Mouse (Mus musculus): ENCODE data around the gene Rab8b. TPM values are rescaled to one million over a fixed set of nuclear protein-coding genes. Genes with fewer than 3 reads are reported as not detected.
"Not testable (repeated sequence)": the region's sequence is repeated elsewhere in the genome, so short reads cannot be mapped to it uniquely, and the experiment has no call there.

Rab8b gene
- total RNA-seq, 2 experiments from 2014 or later: 27.5 to 28.2 TPM

DNA sequence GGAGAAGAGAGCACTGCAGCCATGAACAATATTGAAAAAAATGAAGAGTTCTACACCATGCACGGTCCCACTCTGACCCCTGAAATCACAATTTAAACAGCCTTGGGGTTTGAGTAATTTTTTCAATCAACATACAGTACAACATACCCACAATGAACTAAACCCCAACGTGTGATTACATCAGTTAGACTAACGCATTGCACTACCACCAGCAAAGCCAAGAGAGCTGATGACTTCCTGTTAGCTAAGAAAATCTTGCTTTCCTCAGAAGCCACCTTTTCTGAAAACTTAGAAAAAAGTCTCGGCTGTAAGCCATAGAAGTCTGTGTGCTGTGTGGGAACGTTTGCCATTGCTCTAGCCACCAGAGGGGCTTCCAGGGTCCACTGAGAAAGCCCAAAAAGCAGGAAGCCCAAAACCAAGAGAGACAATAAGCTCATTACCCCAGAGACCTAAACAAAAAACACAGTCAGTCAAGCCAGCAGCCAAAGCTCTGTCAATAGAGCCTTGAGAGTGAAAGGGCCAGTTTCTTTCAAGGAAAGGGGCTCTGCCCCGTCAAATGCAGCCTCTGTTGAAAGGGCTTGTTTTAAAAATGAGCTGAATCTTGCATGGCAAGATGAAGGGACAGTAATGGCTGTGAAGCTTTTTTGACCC is 31.4 kb downstream of the Rab8b start:
- DNase-seq (ENCODE audit: low spot score in 2 of 2): no peak

DNA sequence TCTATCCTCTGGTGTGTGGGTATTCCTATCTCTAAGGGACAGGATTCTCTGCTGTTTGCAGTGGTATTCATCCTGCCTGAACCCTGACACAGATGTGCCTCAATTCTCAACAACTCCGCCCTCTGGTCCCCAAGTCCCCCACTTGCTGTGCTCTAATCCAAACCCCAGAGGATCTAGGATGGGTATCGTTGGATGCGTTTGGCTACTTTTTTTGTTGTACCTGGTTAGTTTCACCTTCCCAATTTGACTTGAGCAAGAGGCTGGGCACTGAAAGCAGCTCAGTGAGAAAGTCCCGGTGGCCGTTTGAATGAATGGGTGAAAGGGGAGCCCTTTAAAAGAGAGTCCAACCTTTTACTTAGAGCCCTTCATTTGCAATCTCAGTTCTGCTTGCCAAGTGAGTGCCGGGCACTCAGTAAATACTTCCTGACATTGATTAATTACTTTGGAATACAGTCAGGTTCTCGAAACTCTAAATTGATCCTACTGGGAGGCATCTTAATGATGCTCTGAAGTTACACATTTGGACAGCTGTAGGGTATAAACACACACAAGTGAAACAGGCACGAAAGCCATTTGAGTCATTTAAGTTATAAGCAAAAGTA is 32.1 kb downstream of the Rab8b start:
- no peak for DNase-seq (ENCODE audit: low spot score in 2 of 2)

DNA sequence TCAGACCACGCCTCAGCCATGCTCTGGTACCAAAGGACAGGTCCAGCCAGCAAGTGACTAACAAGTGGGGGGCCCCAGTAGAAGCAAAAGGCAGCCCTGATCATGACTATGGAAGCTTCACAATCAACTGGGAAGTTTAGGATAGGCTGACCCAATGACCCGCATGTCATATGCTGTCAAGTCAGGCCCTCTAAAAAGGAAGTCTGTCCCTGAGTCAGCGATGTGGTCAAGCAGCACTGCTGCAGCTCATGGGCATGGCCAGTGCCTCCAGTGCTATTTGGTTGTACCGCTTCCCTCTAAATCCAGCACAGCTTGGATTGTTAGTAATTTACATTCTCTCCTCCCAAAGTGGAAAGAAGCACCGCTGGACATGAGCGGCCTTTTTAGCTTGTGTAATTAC is 32.7 kb downstream of the Rab8b start:
- DNase-seq (ENCODE audit: low spot score in 2 of 2): no peak

DNA sequence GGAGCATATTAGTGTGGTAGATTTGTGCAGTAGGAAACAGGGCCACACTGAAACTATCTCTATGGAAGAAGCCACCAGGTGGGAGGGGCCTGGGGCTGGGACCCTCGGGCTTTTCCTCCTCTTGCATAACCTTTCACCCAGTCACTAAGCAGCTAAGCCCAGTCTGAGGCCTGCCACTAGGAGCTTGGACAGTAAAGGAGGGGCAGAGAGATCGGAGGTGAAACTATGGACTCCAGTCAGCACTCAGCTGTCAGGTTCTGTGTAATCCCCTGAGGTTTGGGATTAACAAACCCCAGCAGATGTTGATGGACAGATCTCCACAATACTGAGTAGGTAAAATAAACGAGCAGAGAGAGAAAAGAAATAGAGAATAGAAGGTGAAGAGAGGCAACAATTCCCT is 33.1 kb downstream of the Rab8b start:
- no peak for DNase-seq (ENCODE audit: low spot score in 2 of 2)

DNA sequence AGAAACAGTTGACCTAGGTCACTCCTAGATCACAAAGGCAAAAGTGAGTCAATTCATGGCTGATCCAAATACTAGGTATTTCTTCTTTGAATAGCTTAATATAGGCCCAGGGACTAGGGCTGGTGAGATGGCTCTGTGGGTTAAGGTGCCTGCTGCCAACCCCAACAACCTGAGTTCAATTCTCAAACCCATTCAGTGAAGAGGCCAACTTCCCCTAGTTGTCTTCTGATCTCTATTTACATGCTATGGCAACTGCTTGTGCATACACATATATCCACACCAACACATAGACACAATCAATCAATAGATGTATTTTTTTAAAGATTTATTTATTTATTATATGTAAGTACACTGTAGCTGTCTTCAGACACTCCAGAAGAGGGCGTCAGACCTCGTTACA is 34.9 kb downstream of the Rab8b start:
- no peak for DNase-seq (ENCODE audit: low spot score in 2 of 2)

DNA sequence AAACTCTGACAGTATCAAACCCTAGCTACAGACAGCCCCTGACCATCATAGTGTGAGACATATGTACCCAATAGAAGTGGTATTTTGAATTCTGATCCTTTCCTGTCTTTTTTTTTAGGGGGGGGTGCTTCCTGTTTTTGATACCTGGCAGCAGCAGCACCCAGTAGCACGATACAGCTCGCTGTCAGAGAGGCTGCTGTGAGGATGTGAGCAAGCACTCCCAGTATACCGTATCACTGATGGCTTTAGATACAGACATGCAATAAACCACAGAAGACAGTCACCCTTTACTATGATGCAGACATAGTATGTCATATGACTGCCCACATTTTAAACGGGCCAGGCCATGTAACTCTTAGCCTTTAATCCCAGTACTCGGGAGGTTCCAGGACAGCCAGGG is 36.0 kb downstream of the Rab8b start:
- DNase-seq (ENCODE audit: low spot score in 2 of 2): no peak

DNA sequence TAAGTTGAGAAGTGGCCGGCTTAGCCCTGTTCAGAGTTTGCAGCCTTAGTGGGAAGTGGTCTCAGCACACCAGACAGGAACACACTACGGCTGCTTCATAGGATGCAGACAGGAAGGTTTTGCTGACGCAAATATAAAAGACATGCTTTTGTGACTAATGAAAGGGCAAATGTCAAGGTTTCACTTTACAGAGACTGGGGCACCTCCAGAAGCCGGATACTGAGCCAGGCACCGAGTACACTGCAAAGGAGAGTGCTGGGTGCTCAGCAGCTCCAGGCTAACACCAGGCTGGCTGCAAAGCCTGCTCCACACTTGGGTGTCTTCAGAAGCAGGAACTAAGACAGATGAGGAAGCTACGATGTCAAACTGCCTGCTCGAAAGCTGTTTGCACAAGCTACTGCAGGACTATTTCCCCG is 37.1 kb downstream of the Rab8b start:
- no peak for DNase-seq (ENCODE audit: low spot score in 2 of 2)

DNA sequence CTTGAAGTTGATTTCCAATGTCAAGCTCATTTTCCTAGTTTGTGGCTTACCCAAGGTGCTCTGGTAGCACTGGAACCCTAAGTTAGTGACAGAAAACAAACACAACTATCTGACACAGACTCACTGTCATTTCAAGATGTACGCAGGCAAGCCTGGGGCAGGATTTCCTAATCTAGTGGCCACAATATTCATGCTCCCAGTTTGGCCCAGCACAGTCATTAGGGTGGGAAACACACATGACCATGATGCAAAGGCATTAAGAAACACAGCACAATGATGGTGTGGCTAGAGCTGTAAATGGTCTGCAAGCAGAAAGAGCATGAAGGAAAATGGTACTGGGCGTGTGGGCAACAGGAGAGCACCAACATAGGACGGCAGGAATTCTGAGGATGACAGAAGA is 37.6 kb downstream of the Rab8b start:
- no peak for DNase-seq (ENCODE audit: low spot score in 2 of 2)

DNA sequence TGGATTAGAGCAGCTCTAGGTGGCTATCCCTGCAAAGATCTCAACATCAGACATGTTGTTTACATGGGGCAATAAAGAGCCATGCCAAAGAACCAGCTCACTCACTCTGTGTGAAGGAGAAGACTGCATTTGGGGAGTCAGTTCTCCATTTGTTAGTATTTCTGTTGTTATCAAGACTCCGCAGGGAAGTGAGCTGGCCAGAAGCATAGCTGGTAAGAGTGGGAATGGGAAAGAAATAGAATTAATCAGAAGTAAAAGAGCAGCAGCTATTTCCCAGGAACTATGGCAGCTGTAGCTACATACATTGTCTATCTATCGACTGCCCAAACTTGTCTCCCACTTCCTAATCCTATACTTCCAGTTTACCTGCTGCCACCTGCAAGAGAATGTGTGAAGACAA is 38.7 kb downstream of the Rab8b start:
- no peak for DNase-seq (ENCODE audit: low spot score in 2 of 2)

DNA sequence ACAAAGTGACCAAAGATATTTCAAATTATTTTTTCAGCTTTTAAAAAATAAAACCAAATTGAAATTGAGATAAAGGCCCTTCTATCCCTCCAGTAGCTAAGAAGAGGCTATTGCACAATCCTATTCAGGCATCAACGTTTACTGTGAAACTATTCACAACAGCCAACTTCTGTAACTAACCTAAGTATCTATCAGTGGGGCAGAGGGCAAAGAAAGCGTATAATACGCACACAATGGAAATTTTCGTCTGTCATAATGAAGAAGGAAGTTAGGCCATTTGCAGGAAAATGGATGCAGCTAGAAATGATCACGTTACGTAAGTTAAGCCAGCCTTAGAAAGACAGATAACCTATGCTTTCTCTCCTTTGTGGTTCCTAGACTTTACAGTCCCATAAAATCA is 40.0 kb downstream of the Rab8b start:
- no peak for DNase-seq (ENCODE audit: low spot score in 2 of 2)

DNA sequence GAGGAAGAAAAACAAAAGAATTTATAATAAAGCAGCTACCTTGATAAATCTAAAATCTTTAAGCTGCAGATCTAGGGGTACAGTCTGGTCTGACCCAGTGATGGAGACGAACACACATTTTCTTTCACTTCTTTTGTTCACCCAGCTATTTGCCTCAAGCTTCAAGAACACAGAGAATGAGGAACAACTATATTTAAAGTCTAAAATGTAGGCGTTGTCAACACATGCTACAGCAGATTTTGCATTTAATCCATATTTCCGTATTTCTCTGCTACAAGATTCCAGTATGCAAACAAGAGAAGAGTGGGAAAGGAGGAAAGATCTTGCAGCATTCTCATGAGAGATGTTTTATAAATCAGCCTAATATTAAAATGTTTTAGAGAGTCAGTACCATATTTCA is 40.6 kb downstream of the Rab8b start:
- DNase-seq (ENCODE audit: low spot score in 2 of 2): no peak

DNA sequence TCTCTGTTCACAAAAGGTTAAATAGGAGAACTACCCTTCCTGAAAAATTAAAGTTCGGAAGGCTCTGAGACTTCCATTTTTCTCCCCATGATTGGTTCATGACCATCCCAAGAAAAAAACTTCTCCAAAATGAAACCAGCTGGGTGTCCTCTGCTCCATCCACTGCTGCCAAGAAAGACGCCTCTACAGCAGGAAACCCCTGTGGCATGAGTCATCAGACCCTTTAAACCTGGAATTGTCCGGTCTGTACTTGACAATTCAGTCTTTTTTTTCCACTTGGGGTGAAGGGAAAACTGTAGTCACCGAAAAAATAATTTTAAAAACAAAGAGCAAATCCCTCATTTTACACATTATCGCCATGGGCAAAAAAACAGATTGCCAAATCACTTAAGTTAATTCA is 42.9 kb downstream of the Rab8b start:
- DNase-seq (ENCODE audit: low spot score in 2 of 2): no peak

DNA sequence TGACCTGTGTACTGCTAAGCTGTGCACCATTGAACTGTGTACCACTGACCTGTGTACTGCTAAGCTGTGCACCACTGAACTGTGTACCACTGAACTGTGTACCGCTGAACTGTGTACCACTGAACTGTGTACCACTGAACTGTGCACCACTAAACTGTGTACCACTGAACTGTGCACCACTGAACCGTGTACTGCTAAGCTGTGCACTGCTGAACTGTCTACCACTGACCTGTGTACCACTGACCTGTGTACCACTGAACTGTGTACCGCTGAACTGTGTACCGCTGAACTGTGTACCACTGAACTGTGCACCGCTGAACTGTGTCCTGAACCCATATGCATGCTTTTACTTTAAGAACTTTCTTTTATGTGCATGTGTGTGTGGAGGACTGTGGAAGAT is 45.2 kb downstream of the Rab8b start:
- no peak for DNase-seq (ENCODE audit: low spot score in 2 of 2)

DNA sequence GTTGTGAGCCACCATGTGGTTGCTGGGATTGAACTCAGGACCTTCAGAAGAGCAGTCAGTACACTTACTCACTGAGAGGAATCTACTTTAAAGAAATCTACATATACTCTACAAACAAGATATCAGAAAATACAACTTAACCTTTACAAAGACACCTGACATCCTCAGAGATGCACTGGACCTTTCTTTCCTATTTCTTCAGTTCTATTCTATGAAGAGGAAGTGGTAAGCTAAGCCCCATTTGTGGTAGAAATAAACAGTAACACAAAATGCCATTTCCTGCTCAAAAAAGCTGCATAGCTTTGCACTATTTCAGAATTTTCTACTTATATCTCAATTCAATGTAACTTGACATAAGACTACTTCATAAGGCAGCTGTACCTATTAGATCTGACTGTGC is 46.0 kb downstream of the Rab8b start:
- DNase-seq (ENCODE audit: low spot score in 2 of 2): no peak

DNA sequence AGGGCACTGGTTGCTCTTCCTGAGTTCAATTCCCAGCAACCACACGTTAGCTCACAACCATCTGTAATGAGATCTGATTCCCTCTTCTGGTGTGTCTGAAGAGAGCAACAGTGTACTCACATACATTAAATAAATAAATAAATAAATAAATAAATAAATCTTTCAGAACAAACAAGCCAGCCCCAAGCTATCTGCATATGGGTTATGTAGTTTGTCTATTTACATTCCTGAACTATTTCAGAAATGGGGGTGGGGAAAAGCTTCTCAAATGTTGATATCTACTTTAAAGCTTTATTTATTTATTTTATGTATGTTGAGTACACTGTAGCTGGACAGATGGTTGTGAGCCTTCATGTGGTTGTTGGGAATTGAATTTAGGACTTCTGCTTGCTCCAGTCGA is 46.5 kb downstream of the Rab8b start:
- DNase-seq (ENCODE audit: low spot score in 2 of 2): not testable (repeated sequence)

DNA sequence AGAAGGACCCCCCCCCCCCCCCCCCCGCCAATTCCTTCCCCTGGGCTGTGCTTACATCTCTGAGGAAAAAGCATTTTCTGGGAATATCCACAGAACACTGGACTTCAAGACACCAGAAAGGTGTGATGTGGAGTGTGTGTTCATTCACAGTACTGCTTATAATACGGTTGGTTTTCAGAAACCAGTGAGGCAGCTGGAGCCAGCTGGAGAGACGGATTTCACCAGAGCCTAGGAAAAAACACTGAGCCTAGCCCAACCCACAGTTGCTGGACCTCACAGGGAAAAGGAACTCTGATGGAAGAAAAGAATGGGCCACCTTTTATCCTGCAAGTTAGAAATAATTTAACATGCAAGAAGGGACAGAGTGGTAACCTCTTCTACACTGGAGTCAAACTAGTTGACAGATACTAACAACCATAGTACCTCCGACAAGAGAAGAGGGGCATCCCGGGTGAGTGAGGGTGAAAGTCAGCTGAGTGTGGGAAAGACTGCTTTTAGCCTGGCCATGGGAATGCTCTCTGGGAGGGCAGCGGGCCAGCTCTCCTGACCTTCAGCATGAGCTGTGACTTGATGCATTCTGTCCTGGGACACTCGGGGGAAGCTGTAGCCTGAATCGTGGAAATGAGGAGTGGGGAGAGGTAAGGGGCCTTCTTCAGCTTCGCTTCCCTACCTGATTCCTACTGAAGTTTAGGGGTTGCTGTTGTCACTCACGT is 47.3 kb downstream of the Rab8b start:
- peak; percentile 20 to 25 for DNase-seq (ENCODE audit: low spot score in 2 of 2)

DNA sequence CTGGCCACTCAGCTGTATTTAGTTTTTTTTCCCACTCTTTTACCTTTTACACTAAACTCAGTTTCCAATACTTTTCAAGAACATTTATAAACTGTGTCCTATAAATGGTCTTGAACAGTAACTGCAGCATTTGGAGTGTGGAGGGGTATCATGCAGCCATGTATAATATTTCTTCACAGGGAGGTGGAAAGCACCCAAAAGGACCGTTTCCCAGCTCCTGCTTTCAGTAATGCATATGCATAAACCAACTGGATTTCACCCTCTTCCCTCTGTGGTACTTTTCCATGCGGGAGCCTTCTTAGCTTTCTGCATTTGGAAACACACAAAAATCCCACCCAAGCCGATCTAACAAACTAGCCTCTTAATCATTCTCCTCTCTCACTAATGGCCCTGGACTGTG is 54.8 kb downstream of the Rab8b start:
- no peak for DNase-seq (ENCODE audit: low spot score in 2 of 2)

DNA sequence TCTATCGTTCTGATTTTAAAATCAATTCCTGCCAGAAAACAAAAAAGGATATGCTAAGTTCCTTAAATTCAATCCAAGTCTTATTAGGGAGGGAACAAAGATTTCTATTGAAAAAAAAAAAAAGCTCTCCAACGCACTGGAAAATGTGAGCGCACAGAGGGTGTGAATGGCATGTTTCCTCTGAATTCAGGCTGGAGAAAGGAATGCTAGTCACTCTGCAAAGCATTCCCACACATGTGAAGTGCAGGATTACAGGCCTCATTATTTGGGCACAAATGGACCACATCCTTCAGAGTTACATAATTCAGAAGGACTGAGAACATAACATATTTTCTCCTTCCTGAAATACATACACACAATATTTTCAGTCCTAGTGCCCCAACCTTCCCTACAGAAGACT is 56.0 kb downstream of the Rab8b start:
- no peak for DNase-seq (ENCODE audit: low spot score in 2 of 2)

DNA sequence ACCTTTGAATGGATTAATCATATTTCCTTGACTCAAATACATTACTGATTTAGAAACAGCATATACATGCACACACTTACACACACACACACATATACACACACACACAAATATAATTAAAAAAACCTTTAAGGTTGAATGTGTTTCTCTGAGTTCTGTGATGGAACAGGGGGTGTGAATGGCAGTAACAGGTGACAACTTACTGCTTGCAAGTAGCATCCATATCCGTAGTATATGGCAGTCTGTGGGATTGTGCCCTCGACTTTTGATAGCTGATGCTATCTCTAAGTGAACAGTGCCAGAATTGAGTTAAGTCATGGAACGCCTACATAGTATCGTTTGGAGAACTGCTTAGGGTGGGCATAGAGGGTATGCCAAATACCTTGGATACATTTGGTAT is 57.3 kb downstream of the Rab8b start:
- no peak for DNase-seq (ENCODE audit: low spot score in 2 of 2)

DNA sequence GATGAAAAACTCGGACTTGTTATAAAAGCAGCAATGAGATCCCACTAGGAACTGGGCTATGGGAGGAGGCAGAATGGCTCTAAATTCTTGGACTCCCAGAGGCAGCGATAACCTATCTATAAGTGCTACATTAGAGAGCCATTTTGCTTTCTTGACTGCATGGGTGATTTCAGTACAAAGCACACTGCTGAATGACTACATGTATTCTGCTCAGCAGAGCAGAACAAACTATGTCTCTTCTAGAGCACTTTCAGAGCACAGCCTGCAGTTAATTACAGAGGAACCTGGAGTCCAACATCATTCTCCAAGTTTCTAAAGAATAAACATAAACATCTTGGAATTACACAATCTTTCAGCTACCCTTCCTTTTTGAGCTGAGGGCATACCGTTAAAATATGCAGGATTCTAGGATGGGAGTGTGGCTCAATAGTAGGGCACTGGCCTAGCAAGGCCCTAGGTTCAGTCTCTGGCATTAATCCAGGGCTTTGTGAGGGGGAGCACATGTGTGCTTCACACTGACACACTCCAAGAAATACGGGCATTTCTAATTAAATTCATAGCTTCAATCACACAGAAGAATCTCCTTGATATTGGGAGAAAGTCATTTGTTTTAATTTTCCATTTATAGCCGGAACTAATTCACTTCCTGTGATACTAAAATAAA is 58.3 kb downstream of the Rab8b start:
- no peak for DNase-seq (ENCODE audit: low spot score in 2 of 2)

DNA sequence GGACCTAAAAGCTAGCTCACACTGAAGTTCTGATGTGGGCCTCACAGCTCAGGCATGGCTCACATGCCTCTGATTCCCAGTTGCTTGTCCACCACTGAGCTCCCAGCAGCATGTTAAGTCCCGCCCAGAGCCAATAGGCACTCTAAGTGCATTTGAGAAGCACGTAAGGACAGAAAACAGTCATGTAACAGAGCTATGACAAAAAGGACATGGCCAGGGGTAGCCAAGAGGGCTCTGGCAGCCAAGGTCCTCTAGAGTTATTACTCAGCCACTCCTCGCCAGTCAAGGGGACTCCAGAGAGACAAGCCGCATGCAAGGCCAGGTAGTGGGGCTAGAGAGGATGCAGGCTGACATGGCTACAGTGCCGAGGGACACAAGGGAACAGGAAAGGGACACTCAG is 60.0 kb downstream of the Rab8b start:
- DNase-seq (ENCODE audit: low spot score in 2 of 2): no peak

DNA sequence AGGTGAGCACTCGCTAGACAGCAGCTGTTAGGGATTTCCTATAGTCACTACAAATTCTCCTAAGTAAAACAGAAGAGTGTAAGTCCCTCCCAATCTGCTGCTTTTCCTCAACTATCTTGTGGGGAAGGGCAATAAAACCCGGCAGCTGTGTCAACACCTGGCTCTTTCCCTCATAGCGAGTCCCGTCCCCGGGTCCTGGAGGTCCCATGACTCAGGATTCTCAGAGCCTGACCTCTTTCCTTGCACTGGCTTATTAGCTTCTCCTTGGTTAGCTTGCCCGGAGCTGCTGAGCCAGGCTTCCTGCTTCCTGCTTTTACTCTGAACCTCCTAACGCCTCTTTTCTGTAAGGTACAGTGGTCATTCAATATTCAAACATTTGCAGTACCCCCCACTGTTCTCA is 63.6 kb downstream of the Rab8b start:
- DNase-seq (ENCODE audit: low spot score in 2 of 2): no peak
